Mouse (Mus musculus) limb, embryonic 14.5 days (tissue): ENCODE results near the gene Fto. TPM values are rescaled to one million over a fixed set of nuclear protein-coding genes. Genes with fewer than 3 reads are reported as not detected.
A peak's percentile ranks its signal among the peaks of the same experiment; 100 is the strongest.

Source experiments
- ATAC-seq: fragments of 200-750 bp; cut with Nextera tagmentation; 2 replicates; pipeline ENCODE4 v1.8.0; 2017; ENCODE audit warnings: low read depth, moderate number of reproducible peaks, moderate TSS enrichment; ENCODE audit not compliant: low FRiP score
- DNase-seq: peaks from one replicate; pipeline ENCODE4 v3.0.0-alpha.2; 2015; ENCODE audit warnings: low spot score
- H3K27ac ChIP-seq: fragments of 300-500 bp; sonication (generic); replicated peaks from 2 replicates; pipeline ENCODE4 v1.5.1; 2014; ENCODE audit warnings: low read depth, mild to moderate bottlenecking, low read length, moderate library complexity, mixed read lengths
- H3K27me3 ChIP-seq: fragments of 300-500 bp; sonication (generic); 2 replicates; pipeline ENCODE4 v1.6.1; 2014; ENCODE audit warnings: low read length, mixed read lengths; ENCODE audit not compliant: control insufficient read depth, insufficient read depth
- H3K36me3 ChIP-seq: fragments of 300-500 bp; sonication (generic); 2 replicates; pipeline ENCODE4 v1.6.1; 2014; ENCODE audit warnings: mild to moderate bottlenecking, low read length, moderate library complexity, mixed read lengths; ENCODE audit not compliant: control insufficient read depth, insufficient read depth
- H3K4me1 ChIP-seq: fragments of 300-500 bp; sonication (generic); 2 replicates; pipeline ENCODE4 v1.6.1; 2014; ENCODE audit warnings: antibody characterized with exemption, low read length, mixed read lengths; ENCODE audit not compliant: control insufficient read depth, insufficient read depth
- H3K4me2 ChIP-seq: fragments of 300-500 bp; sonication (generic); replicated peaks from 2 replicates; pipeline ENCODE4 v1.6.1; 2014; ENCODE audit warnings: low read depth, mild to moderate bottlenecking, low read length, moderate library complexity; ENCODE audit not compliant: severe bottlenecking
- H3K4me3 ChIP-seq: fragments of 300-500 bp; sonication (generic); replicated peaks from 2 replicates; pipeline ENCODE4 v1.5.1; 2014; ENCODE audit warnings: low read length
- H3K9ac ChIP-seq: fragments of 300-500 bp; sonication (generic); 2 replicates; pipeline ENCODE4 v1.6.1; 2014; ENCODE audit warnings: mild to moderate bottlenecking, low read depth, low read length, moderate library complexity; ENCODE audit not compliant: severe bottlenecking
- H3K9me3 ChIP-seq: fragments of 300-500 bp; sonication (generic); 2 replicates; pipeline ENCODE4 v1.6.1; 2016; ENCODE audit warnings: low read length; ENCODE audit not compliant: control insufficient read depth
- POLR2A ChIP-seq: fragments of 200-500 bp; IDR thresholded peaks from 2 replicates; pipeline ENCODE4 v1.8.0; 2012; ENCODE audit warnings: inconsistent platforms, mild to moderate bottlenecking, moderate library complexity, borderline replicate concordance; ENCODE audit not compliant: insufficient read depth, insufficient read length; ENCODE audit errors: extremely low read depth
- WGBS: fragments of 180-500 bp; shearing (Covaris S2); extraction: QIAGEN DNeasy Blood & Tissue Kit; methylation state at CpG from one replicate; pipeline ENCODE4 v1.1.7; 2014; 5-methylcytosine and 5-hydroxymethylcytosine counted together
- polyA plus RNA-seq, 2 experiments: library from polyadenylated mRNA; depleted of rRNA in 1 of 2; stranded (reverse) in 1 of 2; unstranded in 1 of 2; fragments of >200 nt; fragmentation: Nextera tagmentation in 1 of 2; extraction: Ambion mirVana in 1 of 2; gene quantifications; 2 replicates each; pipeline versions ENCODE4 v1.2.1 to v1.2.3; 2012 to 2014

Gene Fto
- polyA plus RNA-seq, 2 experiments = 80.0 to 107 TPM

GRCm38 (mm10) chr8:91506682-91507257 is 193.4 kb downstream of the Fto start:
- ATAC-seq = no peak
- WGBS = 71% methylated on average over 6 of the region's 6 CpGs
- H3K4me1 ChIP-seq = peaks cover 3% of the 10 kb centered on the region

GRCm38 (mm10) chr8:91507681-91508097 is 194.4 kb downstream of the Fto start:
- Histone ChIP-seq H3K4me3 (no peak overlapping the region), H3K9ac (no peak overlapping the region), H3K27me3 (no peaks in the 10 kb centered on the region), H3K9me3 (no peaks in the 10 kb centered on the region), H3K4me1 (peaks cover 3% of the 10 kb centered on the region), H3K36me3 (no peaks in the 10 kb centered on the region), H3K4me2 (no peak overlapping the region), H3K27ac (no peak overlapping the region)
- ATAC-seq (no peak), DNase-seq (no peak)
- TF ChIP-seq POLR2A = no peak
- 74% methylated on average over 7 of the region's 7 CpGs for WGBS

More at GRCm38 (mm10) chr8:91506682-91507257, 193.4 kb downstream of the Fto start:
- Histone ChIP-seq H3K4me3 (no peak overlapping the region), H3K9ac (no peak overlapping the region), H3K9me3 (no peaks in the 10 kb centered on the region), H3K36me3 (0 out of 2 replicates have a peak, but pooled peaks cover 2% of the 10 kb centered on the region), H3K27me3 (no peaks in the 10 kb centered on the region), H3K4me2 (no peak overlapping the region), H3K27ac (no peak overlapping the region)
- TF ChIP-seq POLR2A = no peak
- no peak for DNase-seq

- Histone ChIP-seq H3K27me3 (no peaks in the 10 kb centered on the region), H3K9ac (no peak overlapping the region), H3K9me3 (no peaks in the 10 kb centered on the region), H3K4me1 (peaks cover 3% of the 10 kb centered on the region), H3K4me2 (no peak overlapping the region), H3K27ac (no peak overlapping the region), H3K4me3 (no peak overlapping the region), H3K36me3 (no peaks in the 10 kb centered on the region)
- no peak for ATAC-seq
- no peak for TF ChIP-seq POLR2A
- WGBS = 69% methylated on average over 4 of the region's 4 CpGs
- no peak for DNase-seq
Measured at GRCm38 (mm10) chr8:91508284-91508683, 195.0 kb downstream of the Fto start.

GRCm38 (mm10) chr8:91509206-91509899 is 196.0 kb downstream of the Fto start:
- peaks cover 3% of the 10 kb centered on the region for H3K4me1 ChIP-seq
- no peaks in the 10 kb centered on the region for H3K36me3 ChIP-seq
- no peak overlapping the region for H3K9ac ChIP-seq
- H3K4me2 ChIP-seq = no peak overlapping the region
- no peak for DNase-seq
- TF ChIP-seq POLR2A = no peak
- H3K27me3 ChIP-seq = no peaks in the 10 kb centered on the region
- no peaks in the 10 kb centered on the region for H3K9me3 ChIP-seq
- no peak overlapping the region for H3K4me3 ChIP-seq
- no peak overlapping the region for H3K27ac ChIP-seq
- 65% methylated on average over 8 of the region's 8 CpGs for WGBS
- ATAC-seq = peak; percentile 60; the same call in 1 of the 2 replicates

- H3K27me3 ChIP-seq = no peaks in the 10 kb centered on the region
- DNase-seq (no peak), ATAC-seq (peak; percentile 15; the same call in 1 of the 2 replicates)
- no peaks in the 10 kb centered on the region for H3K9me3 ChIP-seq
- peaks cover 3% of the 10 kb centered on the region for H3K4me1 ChIP-seq
- H3K27ac ChIP-seq = no peak overlapping the region
- no peak overlapping the region for H3K4me3 ChIP-seq
- TF ChIP-seq POLR2A = no peak
- H3K4me2 ChIP-seq = no peak overlapping the region
- H3K36me3 ChIP-seq = no peaks in the 10 kb centered on the region
- WGBS = 57% methylated on average over 6 of the region's 6 CpGs
- no peak overlapping the region for H3K9ac ChIP-seq
Measured at GRCm38 (mm10) chr8:91509900-91510260, 196.6 kb downstream of the Fto start.
